Mouse (Mus musculus) embryonic facial prominence, embryonic 15.5 days (tissue): ENCODE data around the gene 2310022A10Rik. TPM values are rescaled to one million over a fixed set of nuclear protein-coding genes. Genes with fewer than 3 reads are reported as not detected.

Experiments
- ATAC-seq: fragments of 200-750 bp; cut with Nextera tagmentation; 2 replicates; pipeline ENCODE4 v1.8.0; 2017; ENCODE audit warnings: low read depth, moderate TSS enrichment; ENCODE audit not compliant: insufficient number of reproducible peaks, low FRiP score, low TSS enrichment
- H3K27ac ChIP-seq: fragments of 300-500 bp; sonication (generic); replicated peaks from 2 replicates; pipeline ENCODE4 v1.5.1; 2015; ENCODE audit warnings: mild to moderate bottlenecking, inconsistent platforms
- H3K27me3 ChIP-seq: fragments of 300-500 bp; sonication (generic); 2 replicates; pipeline ENCODE4 v1.6.1; 2015; ENCODE audit warnings: inconsistent platforms
- H3K36me3 ChIP-seq: fragments of 300-500 bp; sonication (generic); 2 replicates; pipeline ENCODE4 v1.6.1; 2015; ENCODE audit warnings: mild to moderate bottlenecking, inconsistent platforms
- H3K4me1 ChIP-seq: fragments of 300-500 bp; sonication (generic); 2 replicates; pipeline ENCODE4 v1.6.1; 2015; ENCODE audit warnings: inconsistent platforms
- H3K4me2 ChIP-seq: fragments of 300-500 bp; sonication (generic); replicated peaks from 2 replicates; pipeline ENCODE4 v1.6.1; 2015; ENCODE audit warnings: mild to moderate bottlenecking, inconsistent platforms
- H3K4me3 ChIP-seq: fragments of 300-500 bp; sonication (generic); replicated peaks from 2 replicates; pipeline ENCODE4 v1.5.1; 2015; ENCODE audit warnings: mild to moderate bottlenecking, inconsistent platforms
- H3K9ac ChIP-seq: fragments of 300-500 bp; sonication (generic); 2 replicates; pipeline ENCODE4 v1.6.1; 2015; ENCODE audit warnings: inconsistent platforms
- H3K9me3 ChIP-seq: fragments of 300-500 bp; sonication (generic); replicated peaks from 2 replicates; pipeline ENCODE4 v1.6.1; 2016; ENCODE audit warnings: inconsistent platforms
- WGBS: fragments of 180-500 bp; shearing (Covaris S2); methylation state at CpG from one replicate; pipeline ENCODE4 v1.1.7; 2015; 5-methylcytosine and 5-hydroxymethylcytosine counted together
- polyA plus RNA-seq: library from polyadenylated mRNA; unstranded; fragments of >200 nt; fragmentation: Nextera tagmentation; extraction: Ambion mirVana; gene quantifications from 2 replicates; pipeline ENCODE4 v1.2.1, GENCODE M21; 2015

The 2310022A10Rik gene
- polyA plus RNA-seq, 1 experiment from 2014 or later: 38.0 TPM

DNA sequence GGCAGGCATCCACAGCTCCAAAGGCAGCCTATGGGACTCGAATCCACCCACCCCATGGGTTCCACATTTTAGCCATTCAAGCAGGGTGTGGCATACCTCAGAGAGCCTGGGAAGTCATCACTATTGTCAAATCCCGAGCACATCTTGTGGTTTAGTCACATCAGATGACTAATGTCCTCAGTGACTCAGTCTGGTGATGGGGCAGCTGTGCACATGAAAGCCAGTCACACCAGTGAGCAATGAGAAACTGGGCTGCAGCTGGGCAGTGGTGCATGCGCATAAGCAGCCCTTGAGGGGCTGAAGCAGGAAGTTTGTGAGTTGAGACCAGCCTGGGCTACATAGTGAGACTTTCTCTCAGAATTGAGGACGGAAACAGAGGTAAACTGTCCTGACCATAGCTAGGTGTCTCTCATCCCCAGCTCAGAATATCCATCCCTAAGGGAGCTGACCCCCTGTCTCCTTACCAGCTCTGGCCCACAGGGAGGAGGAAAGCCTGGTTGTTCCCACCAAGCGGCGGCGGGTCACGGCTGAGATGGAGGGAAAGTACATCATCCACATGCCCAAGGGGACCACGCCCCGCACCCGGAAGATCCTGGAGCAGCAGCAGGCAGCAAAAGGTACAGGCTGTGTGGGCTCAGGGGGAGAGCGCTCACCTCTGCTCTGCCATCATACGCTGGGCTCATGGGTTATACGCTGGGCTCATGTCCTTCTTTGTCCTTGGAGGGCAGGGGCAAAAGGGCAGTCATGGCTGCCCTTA lies 21.3 kb downstream of the 2310022A10Rik start:
- peaks cover 73% of the 10 kb centered on the region for H3K36me3 ChIP-seq
- no peak for ATAC-seq

DNA sequence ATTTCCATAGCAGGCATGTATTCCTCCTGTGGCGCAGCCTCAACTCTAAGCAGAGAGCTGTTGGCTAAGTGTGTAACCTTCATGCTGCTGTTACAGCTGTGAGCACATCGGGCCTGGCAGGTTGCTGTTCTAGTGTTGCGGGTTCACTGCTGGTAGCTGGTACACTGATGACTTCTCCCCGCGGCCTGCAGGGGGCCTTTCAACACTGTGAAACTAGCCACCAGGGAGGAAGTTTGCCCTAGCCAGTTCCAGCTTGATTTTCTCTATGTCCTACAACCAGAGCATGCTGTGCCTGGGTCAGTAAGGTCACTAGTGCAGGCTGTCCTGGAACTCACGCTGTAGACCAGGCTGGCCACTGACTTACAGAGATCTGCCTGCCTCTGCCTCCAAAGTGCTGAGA lies 23.9 kb downstream of the 2310022A10Rik start:
- WGBS: 70% methylated on average over 6 of the region's 6 CpGs
- Histone ChIP-seq H3K9ac (no peak overlapping the region), H3K4me1 (peaks cover 8% of the 10 kb centered on the region; the same call in 1 of the 2 replicates), H3K27ac (no peak overlapping the region), H3K27me3 (no peaks in the 10 kb centered on the region), H3K4me3 (no peak overlapping the region), H3K4me2 (no peak overlapping the region), H3K9me3 (no peaks in the 10 kb centered on the region), H3K36me3 (peaks cover 80% of the 10 kb centered on the region)
- no peak for ATAC-seq

More for the DNA sequence above, 21.3 kb downstream of the 2310022A10Rik start:
- 86% methylated on average over 14 of the region's 14 CpGs for WGBS
- H3K9me3 ChIP-seq: no peaks in the 10 kb centered on the region
- H3K27ac ChIP-seq: no peak overlapping the region
- H3K4me3 ChIP-seq: no peak overlapping the region
- H3K27me3 ChIP-seq: no peaks in the 10 kb centered on the region
- peaks cover 8% of the 10 kb centered on the region; the same call in 1 of the 2 replicates for H3K4me1 ChIP-seq
- no peak overlapping the region for H3K4me2 ChIP-seq
- H3K9ac ChIP-seq: no peak overlapping the region

DNA sequence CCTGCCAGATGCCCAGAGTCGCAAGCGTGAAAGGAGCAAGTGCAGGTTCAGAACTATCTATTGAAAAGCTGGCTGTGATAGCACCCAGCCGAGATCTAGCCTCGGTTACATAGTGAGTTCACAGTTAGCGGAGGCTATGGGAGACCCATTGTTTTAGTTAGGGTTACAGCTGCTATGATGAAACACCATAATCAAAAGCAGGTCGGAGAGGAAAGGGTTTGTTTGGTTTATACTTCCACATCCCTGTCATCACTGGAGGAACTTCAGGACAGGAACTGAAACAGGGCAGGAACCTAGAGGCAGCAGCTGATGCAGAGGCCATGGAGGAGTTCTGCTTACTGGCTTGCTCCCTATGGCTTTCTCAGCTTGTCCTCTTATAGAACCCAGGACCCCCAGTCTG lies 24.6 kb downstream of the 2310022A10Rik start:
- Histone ChIP-seq H3K27ac (no peak overlapping the region), H3K4me1 (peaks cover 8% of the 10 kb centered on the region; the same call in 1 of the 2 replicates), H3K9ac (no peak overlapping the region), H3K36me3 (peaks cover 78% of the 10 kb centered on the region), H3K27me3 (no peaks in the 10 kb centered on the region), H3K4me2 (no peak overlapping the region), H3K4me3 (no peak overlapping the region), H3K9me3 (no peaks in the 10 kb centered on the region)
- 88% methylated on average over 6 of the region's 6 CpGs for WGBS
- no peak for ATAC-seq

DNA sequence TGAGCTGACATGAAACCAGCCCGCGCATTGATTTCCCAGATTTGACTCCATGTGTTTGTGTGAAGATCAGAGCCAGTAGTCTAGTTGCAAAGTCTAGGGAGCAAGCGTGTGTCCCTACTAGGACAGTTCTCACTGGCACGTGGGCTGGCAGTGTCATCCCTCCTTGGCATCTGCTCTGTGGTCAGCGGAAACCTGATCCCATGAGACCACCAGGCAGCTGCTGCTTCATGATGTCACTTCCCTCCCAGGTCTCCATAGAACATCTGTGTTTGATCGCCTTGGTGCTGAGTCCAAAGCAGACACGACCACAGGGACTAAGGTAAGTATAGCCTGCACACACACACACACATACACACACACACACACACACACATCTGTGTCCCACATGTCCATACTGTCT lies 25.4 kb downstream of the 2310022A10Rik start:
- Histone ChIP-seq H3K4me1 (peaks cover 8% of the 10 kb centered on the region; the same call in 1 of the 2 replicates), H3K9ac (no peak overlapping the region), H3K4me3 (no peak overlapping the region), H3K9me3 (no peaks in the 10 kb centered on the region), H3K4me2 (no peak overlapping the region), H3K27me3 (no peaks in the 10 kb centered on the region), H3K27ac (no peak overlapping the region; the same call in 1 of the 2 replicates), H3K36me3 (peaks cover 85% of the 10 kb centered on the region)
- WGBS: 50% methylated on average over 7 of the region's 7 CpGs
- ATAC-seq: peak; percentile 45; the same call in 1 of the 2 replicates

DNA sequence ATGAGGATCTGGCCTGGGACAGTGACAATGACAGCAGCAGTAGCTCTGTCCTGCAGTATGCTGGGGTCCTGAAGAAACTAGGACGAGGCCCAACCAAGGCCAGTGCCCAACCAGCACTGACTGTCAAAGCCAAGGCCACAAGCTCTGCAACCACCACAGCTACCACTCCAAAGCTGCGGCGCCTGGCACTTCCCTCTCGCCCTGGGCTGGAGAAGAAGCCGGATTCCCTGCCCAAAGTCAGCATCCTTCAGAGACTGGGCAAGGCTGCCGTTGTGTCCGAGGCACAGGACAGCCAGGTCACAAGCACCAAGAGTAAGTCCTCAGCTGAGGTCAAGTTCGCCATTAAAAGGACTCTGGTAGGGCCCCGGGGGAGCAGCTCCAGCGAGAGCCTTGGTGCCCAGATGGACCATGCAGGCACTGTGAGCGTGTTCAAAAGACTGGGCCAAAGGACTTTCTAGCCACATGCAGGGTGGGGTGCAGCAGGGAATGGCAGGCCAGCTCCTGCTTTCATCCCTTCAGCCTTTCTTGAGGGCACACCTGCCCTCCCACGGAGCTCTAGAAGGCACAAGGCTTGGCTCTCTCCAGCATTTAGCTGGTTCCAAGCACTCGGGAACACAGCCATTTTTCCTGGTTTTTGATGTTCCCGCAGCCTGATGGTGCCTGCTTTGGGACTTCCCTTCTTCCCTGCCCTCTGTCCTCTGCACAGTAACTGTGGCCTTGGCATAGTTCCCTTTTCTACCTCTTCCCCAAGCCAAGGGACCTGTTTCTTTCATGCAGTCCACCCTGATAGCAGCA lies 27.5 kb downstream of the 2310022A10Rik start:
- Histone ChIP-seq H3K4me1 (peaks cover 8% of the 10 kb centered on the region; the same call in 1 of the 2 replicates), H3K9me3 (no peaks in the 10 kb centered on the region), H3K27me3 (no peaks in the 10 kb centered on the region), H3K4me2 (no peak overlapping the region), H3K4me3 (no peak overlapping the region), H3K27ac (no peak overlapping the region), H3K36me3 (peaks cover 74% of the 10 kb centered on the region), H3K9ac (no peak overlapping the region)
- 89% methylated on average over 14 of the region's 14 CpGs for WGBS
- ATAC-seq: no peak

DNA sequence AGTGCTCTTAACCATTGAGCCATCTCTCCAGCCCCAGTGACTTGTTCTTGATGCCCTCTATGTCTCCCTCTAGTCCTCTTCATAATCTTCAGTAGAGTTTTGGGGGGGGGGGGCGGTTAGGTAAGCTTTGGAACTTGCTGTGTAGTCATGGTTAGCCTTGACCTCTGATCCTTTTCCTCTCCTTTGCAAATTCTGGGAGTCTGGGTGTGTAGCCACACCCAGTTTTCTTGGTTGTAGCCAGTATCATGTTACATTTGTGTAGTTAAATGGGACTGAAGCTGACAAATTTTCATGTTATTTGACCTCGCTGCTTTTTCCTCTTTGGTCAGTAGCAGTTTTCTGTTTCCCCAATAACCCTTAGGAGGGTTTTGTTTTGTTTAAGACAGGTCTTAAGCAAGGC lies 33.8 kb downstream of the 2310022A10Rik start:
- Histone ChIP-seq H3K4me3 (no peak overlapping the region), H3K4me2 (no peak overlapping the region), H3K27ac (no peak overlapping the region), H3K9me3 (no peaks in the 10 kb centered on the region), H3K9ac (no peak overlapping the region), H3K4me1 (no peaks in the 10 kb centered on the region), H3K36me3 (peaks cover 22% of the 10 kb centered on the region), H3K27me3 (no peaks in the 10 kb centered on the region)
- WGBS: 76% methylated on average over 2 of the region's 2 CpGs
- no peak for ATAC-seq

DNA sequence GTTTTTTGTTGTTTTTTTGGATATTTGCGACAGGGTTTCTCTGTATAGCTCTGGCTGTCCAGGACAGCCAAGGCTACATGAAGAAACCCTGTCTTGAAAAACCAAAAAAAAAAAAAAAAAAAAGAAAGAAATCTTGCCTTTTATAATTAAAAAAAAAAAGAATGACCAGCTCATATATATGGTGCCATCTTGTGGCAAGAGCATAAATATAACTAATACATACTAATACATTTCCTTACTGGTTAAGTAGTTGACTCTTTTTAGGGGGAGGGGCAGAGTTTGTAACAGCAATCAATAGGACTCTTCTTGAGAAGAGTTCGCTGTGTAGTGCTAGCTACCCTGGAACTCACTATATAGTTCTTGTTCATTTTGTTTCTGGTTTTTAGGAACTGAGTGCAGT lies 34.7 kb downstream of the 2310022A10Rik start:
- Histone ChIP-seq H3K27me3 (no peaks in the 10 kb centered on the region), H3K4me3 (no peak overlapping the region), H3K4me1 (peaks cover 2% of the 10 kb centered on the region), H3K9me3 (no peaks in the 10 kb centered on the region), H3K27ac (no peak overlapping the region), H3K36me3 (peaks cover 16% of the 10 kb centered on the region; the same call in 1 of the 2 replicates), H3K9ac (no peak overlapping the region), H3K4me2 (no peak overlapping the region)
- ATAC-seq: no peak
- whole genome bisulfite sequencing: 82% methylated on average over 2 of the region's 2 CpGs

DNA sequence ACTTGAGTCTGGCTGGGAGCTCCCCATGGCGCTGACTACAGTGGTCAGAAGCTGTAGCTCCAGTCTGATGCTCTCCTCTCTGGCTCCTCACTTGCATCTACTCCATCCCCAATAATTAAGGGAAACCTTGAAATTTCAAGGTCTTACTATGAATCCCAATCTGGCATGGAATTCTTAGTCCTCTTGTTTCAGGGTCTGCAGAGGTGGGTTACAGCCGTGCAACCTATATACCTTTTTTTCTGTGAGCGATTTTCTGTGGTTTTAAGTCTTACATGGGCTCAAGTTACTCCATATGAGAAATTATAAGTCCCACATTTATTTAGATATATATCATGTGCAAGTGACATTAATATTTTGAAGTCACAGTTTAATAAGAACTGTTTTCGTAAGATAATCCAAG lies 37.1 kb downstream of the 2310022A10Rik start:
- Histone ChIP-seq H3K27ac (no peak overlapping the region), H3K9me3 (no peaks in the 10 kb centered on the region), H3K4me3 (no peak overlapping the region), H3K9ac (no peak overlapping the region), H3K36me3 (peaks cover 8% of the 10 kb centered on the region), H3K4me2 (no peak overlapping the region), H3K27me3 (no peaks in the 10 kb centered on the region), H3K4me1 (peaks cover 21% of the 10 kb centered on the region)
- WGBS: 86% methylated on average over 4 of the region's 4 CpGs
- no peak for ATAC-seq

DNA sequence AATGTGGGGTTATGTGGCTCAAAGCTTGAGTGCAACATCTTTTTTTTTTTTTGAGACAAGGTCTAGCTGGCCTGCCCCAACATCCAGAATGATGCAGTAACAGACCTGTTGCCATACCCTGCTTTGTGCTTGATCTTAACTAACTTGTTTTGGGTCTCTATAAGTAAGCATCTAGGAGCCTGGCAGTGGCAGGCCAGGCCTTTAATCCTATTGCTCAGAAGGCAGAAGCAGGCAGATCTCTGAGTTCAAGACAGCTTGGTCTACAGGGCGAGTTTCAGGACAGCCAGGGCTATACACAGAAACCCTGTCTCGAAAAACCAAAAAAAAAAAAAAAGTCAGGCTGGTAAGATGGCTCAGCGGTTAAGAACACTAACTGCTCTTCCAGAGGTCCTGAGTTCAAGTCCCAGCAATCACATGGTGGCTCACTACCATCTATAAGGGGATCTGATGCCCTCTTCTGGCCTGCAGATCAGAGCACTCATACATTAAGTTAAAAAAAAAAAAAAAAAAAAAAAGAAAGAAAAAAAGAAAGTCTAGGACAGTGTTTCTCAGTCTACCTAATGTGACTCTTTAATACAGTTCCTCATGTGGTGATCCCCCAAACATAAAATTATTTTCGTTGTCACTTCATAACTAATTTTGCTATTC lies 37.7 kb downstream of the 2310022A10Rik start:
- H3K9me3 ChIP-seq: no peaks in the 10 kb centered on the region
- peaks cover 23% of the 10 kb centered on the region for H3K4me1 ChIP-seq
- H3K4me3 ChIP-seq: peak overlapping the region; percentile 78
- H3K9ac ChIP-seq: peak overlapping the region; percentile 37; the same call in 1 of the 2 replicates
- ATAC-seq: no peak
- no peaks in the 10 kb centered on the region for H3K27me3 ChIP-seq
- H3K4me2 ChIP-seq: peak overlapping the region; percentile 61
- 61% methylated on average over 4 of the region's 4 CpGs for WGBS
- peaks cover 6% of the 10 kb centered on the region; the same call in 1 of the 2 replicates for H3K36me3 ChIP-seq
- peak overlapping the region; percentile 99 for H3K27ac ChIP-seq

DNA sequence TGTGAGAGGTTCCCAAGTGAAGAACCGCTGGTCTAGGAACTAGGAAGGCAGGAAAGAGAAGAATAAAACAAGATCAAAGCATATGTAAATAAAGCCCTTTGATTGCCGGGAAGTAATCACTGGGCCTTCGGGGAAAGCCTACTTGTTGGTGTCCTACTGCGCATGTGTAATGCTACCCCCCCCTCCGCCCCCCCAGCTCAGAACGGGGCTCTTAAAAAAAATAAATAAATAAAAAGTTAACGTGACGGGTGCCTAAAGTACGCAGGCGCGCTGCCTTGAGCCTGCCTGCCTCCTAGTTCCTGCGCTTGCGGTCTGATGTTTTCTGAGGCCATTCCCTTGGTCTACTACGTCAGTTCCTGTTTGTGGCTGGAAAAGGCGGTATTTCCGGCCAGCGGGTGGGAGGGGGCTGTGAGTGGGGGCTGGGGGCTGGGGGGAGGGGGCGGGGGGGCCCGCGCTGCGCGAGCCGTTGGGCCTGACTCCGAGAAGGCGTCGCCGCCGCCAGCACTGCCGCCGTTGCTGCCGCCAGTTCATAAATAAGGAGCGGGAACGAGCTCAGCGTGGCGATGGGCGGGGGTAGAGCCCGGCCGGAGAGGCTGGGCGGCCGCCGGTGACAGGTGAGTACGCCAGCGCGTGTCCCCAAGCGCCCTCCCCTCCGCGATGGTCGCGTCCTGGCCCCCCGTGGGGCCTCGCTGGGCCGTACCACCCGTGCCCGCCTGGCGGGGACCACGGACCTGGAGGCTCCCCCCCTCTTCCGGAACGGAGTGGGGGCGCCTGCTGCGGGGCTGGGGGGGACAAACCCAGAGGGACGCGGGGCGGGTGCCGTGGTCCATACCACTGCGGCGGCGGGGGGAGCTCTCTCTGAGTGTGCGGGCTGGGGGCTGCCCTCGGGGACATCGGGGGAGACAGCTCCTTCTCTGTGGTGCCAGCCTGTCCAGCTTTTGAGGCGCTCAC lies 38.5 kb downstream of the 2310022A10Rik start, which contains the start of gene Akt2:
Gene Akt2 (plus strand): TSS at position 287 of the 951 bp plus-strand sequence.
- under 1% methylated on average over 65 of the region's 71 CpGs for whole genome bisulfite sequencing
- Histone ChIP-seq H3K9me3 (no peaks in the 10 kb centered on the region), H3K27ac (peak within 1 kb of the TSS; percentile 99), H3K4me1 (peaks cover 25% of the 10 kb centered on the region), H3K27me3 (no peaks in the 10 kb centered on the region), H3K9ac (peak within 1 kb of the TSS; percentile 87), H3K4me2 (peak within 1 kb of the TSS; percentile 61), H3K4me3 (peak within 1 kb of the TSS; percentile 78), H3K36me3 (peaks cover 9% of the 10 kb centered on the region; the same call in 1 of the 2 replicates)
- peak; percentile 94 for ATAC-seq
